Comparison of ENCODE assay signal across 9 mouse cellular contexts in genomic region chr11:106158081-106158929, GRCm38 (mm10). TPM values are rescaled to one million over a fixed set of nuclear protein-coding genes. Genes with fewer than 3 reads are reported as not detected.
DNase-seq lines count a peak whose midpoint lies in the region; ATAC-seq and TF ChIP-seq lines count a peak whose summit lies in the region.
"Had no signal": no experiment of that assay in that cellular context is flagged by ENCODE, and none has a peak within 500 bp of the region (broad histone marks: within the 10 kb centered on the region; RNA-seq: fewer than 3 reads in every experiment).

No protein-coding gene starts in this region.

- 0 out of 2 replicates have a peak overlapping the region, but pooled peaks have one; percentile 73 for H3K9ac ChIP-seq in forebrain, postnatal 0 days
- H3K9ac ChIP-seq in limb, embryonic 11.5 days (ENCODE audit: low read length) = peak overlapping the region; percentile 98
- H3K9ac ChIP-seq in midbrain, embryonic 11.5 days (ENCODE audit: low read length) = peak overlapping the region; percentile 97

- peak overlapping the region; percentile 78; the same call in 1 of the 2 replicates for H3K4me3 ChIP-seq in forebrain, postnatal 0 days (ENCODE audit: low read depth, low read length)
- H3K4me3 ChIP-seq in limb, embryonic 11.5 days (ENCODE audit: low read depth, low read length) = peak overlapping the region; percentile 75
- peak overlapping the region; percentile 83 for H3K4me3 ChIP-seq in midbrain, embryonic 11.5 days (ENCODE audit: low read depth, low read length)

- peak overlapping the region; percentile 91 for H3K4me2 ChIP-seq in forebrain, postnatal 0 days (ENCODE audit: low read depth)
- peak overlapping the region; percentile 78 for H3K4me2 ChIP-seq in limb, embryonic 11.5 days (ENCODE audit: low read depth, severe bottlenecking)
- H3K4me2 ChIP-seq in midbrain, embryonic 11.5 days = peak overlapping the region; percentile 95

- peak; percentile 32 for DNase-seq in kidney, adult 9 months
- DNase-seq in kidney, adult 11 months = no peak
- DNase-seq in NIH3T3 (ENCODE audit: low read depth) = peak; percentile 72
- DNase-seq in forebrain, postnatal 0 days = no peak
- no peak for DNase-seq in limb, embryonic 11.5 days (ENCODE audit: low spot score)
- DNase-seq in midbrain, embryonic 11.5 days (ENCODE audit: low spot score, missing footprints) = peak; percentile 90
- peak; percentile 83 for DNase-seq in thymus, postnatal 14 days
- DNase-seq in left cerebral cortex, postnatal 4 days = no peak

- H3K27me3 ChIP-seq in forebrain, postnatal 0 days (ENCODE audit: insufficient read depth, low read length) = no peaks in the 10 kb centered on the region
- H3K27me3 ChIP-seq in limb, embryonic 11.5 days (ENCODE audit: control insufficient read depth, insufficient read depth, low read length) = no peaks in the 10 kb centered on the region
- H3K27me3 ChIP-seq in midbrain, embryonic 11.5 days (ENCODE audit: control insufficient read depth, insufficient read depth, low read length) = no peaks in the 10 kb centered on the region

- 55% methylated on average over 14 of the region's 14 CpGs for WGBS in forebrain, postnatal 0 days
- 51% methylated on average over 14 of the region's 14 CpGs for WGBS in limb, embryonic 11.5 days
- 52% methylated on average over 14 of the region's 14 CpGs for WGBS in midbrain, embryonic 11.5 days

- TF ChIP-seq CTCF in forebrain, postnatal 0 days (IDR thresholded peaks at IDR 0.05; ENCODE audit: low read depth) = peak; percentile 69

- ATAC-seq in forebrain, postnatal 0 days = no peak
- no peak for ATAC-seq in limb, embryonic 11.5 days (ENCODE audit: insufficient number of reproducible peaks, low FRiP score, low TSS enrichment, low read depth)
- no peak for ATAC-seq in midbrain, embryonic 11.5 days (ENCODE audit: low FRiP score)

- intact Hi-C loops in left cerebral cortex, postnatal 4 days (cut with DNase I) = no loop called here

- H3K36me3 ChIP-seq in forebrain, postnatal 0 days (ENCODE audit: insufficient read depth) = peaks cover 46% of the 10 kb centered on the region
- peaks cover 11% of the 10 kb centered on the region for H3K36me3 ChIP-seq in limb, embryonic 11.5 days (ENCODE audit: control insufficient read depth, insufficient read depth, low read length)
- peaks cover 6% of the 10 kb centered on the region for H3K36me3 ChIP-seq in midbrain, embryonic 11.5 days (ENCODE audit: control insufficient read depth, insufficient read depth, low read length)

- H3K27ac ChIP-seq in forebrain, postnatal 0 days (ENCODE audit: low read depth, low read length) = peak overlapping the region; percentile 96
- peak overlapping the region; percentile 100 for H3K27ac ChIP-seq in limb, embryonic 11.5 days (replicated peaks; ENCODE audit: low read depth, low read length)
- H3K27ac ChIP-seq in midbrain, embryonic 11.5 days (ENCODE audit: low read depth, low read length) = peak overlapping the region; percentile 97; the same call in 1 of the 2 replicates

- no peaks in the 10 kb centered on the region for H3K9me3 ChIP-seq in forebrain, postnatal 0 days (ENCODE audit: low read length)
- H3K9me3 ChIP-seq in limb, embryonic 11.5 days (ENCODE audit: control insufficient read depth, low read length) = no peaks in the 10 kb centered on the region
- H3K9me3 ChIP-seq in midbrain, embryonic 11.5 days (ENCODE audit: control insufficient read depth, low read length) = no peaks in the 10 kb centered on the region

- H3K4me1 ChIP-seq in forebrain, postnatal 0 days (ENCODE audit: insufficient read depth) = peaks cover 12% of the 10 kb centered on the region; the same call in 1 of the 2 replicates
- peaks cover 20% of the 10 kb centered on the region for H3K4me1 ChIP-seq in limb, embryonic 11.5 days (ENCODE audit: control insufficient read depth, insufficient read depth, low read length)
- H3K4me1 ChIP-seq in midbrain, embryonic 11.5 days (ENCODE audit: control insufficient read depth, insufficient read depth, low read length) = peaks cover 22% of the 10 kb centered on the region

RNA-seq across cellular contexts. Expression of gene Gm10840, which starts 2.3 kb away (rescaled TPM):
- not detected in 2 replicates for total RNA-seq in forebrain, postnatal 0 days (2014; rRNA removed)
- 0.67 and 0.82 TPM in 2 replicates for polyA plus RNA-seq in forebrain, postnatal 0 days (2015; fragmentation: Nextera tagmentation; extraction: Ambion mirVana)
- polyA plus RNA-seq in limb, embryonic 11.5 days (2014; fragmentation: Nextera tagmentation; extraction: Ambion mirVana) = 0.64 TPM in 1 of 2 replicates, not detected in the other
- polyA plus RNA-seq in midbrain, embryonic 11.5 days (2014; fragmentation: Nextera tagmentation; extraction: Ambion mirVana) = not detected in 2 replicates
- not detected for total RNA-seq in left cerebral cortex, postnatal 4 days (2021)
- polyA plus RNA-seq: erythroblast, embryonic 14.5 days had no signal

RNA-seq across cellular contexts. Expression of gene Limd2, which starts 2.4 kb away (rescaled TPM):
- total RNA-seq in forebrain, postnatal 0 days (2014; rRNA removed) = 83.9 and 85.0 TPM in 2 replicates
- polyA plus RNA-seq in forebrain, postnatal 0 days (2015; fragmentation: Nextera tagmentation; extraction: Ambion mirVana) = 171 and 189 TPM in 2 replicates
- polyA plus RNA-seq in limb, embryonic 11.5 days (2014; fragmentation: Nextera tagmentation; extraction: Ambion mirVana) = 516 and 591 TPM in 2 replicates
- polyA plus RNA-seq in midbrain, embryonic 11.5 days (2014; fragmentation: Nextera tagmentation; extraction: Ambion mirVana) = 301 and 308 TPM in 2 replicates
- total RNA-seq in left cerebral cortex, postnatal 4 days (2021) = 10 to 100 TPM; 81.2 to 84.6 TPM

RNA-seq across cellular contexts. Expression of gene Strada, which starts 43.7 kb away (rescaled TPM):
- 23.4 and 34.8 TPM in 2 replicates for total RNA-seq in forebrain, postnatal 0 days (2014; rRNA removed)
- 20.0 and 23.7 TPM in 2 replicates for polyA plus RNA-seq in forebrain, postnatal 0 days (2015; fragmentation: Nextera tagmentation; extraction: Ambion mirVana)
- 36.7 and 40.0 TPM in 2 replicates for polyA plus RNA-seq in limb, embryonic 11.5 days (2014; fragmentation: Nextera tagmentation; extraction: Ambion mirVana)
- 38.4 and 40.5 TPM in 2 replicates for polyA plus RNA-seq in midbrain, embryonic 11.5 days (2014; fragmentation: Nextera tagmentation; extraction: Ambion mirVana)
- total RNA-seq in left cerebral cortex, postnatal 4 days (2021) = 10 to 100 TPM; 27.3 to 28.5 TPM

RNA-seq across cellular contexts. Expression of gene Ccdc47, which starts 57.8 kb away (rescaled TPM):
- total RNA-seq in forebrain, postnatal 0 days (2014; rRNA removed) = 29.4 and 41.0 TPM in 2 replicates
- polyA plus RNA-seq in forebrain, postnatal 0 days (2015; fragmentation: Nextera tagmentation; extraction: Ambion mirVana) = 71.8 and 90.1 TPM in 2 replicates
- 53.5 and 68.1 TPM in 2 replicates for polyA plus RNA-seq in limb, embryonic 11.5 days (2014; fragmentation: Nextera tagmentation; extraction: Ambion mirVana)
- 74.1 and 76.4 TPM in 2 replicates for polyA plus RNA-seq in midbrain, embryonic 11.5 days (2014; fragmentation: Nextera tagmentation; extraction: Ambion mirVana)
- 10 to 100 TPM; 69.4 to 74.7 TPM for total RNA-seq in left cerebral cortex, postnatal 4 days (2021)

RNA-seq across cellular contexts. Expression of gene Ddx42, which starts 58.4 kb away (rescaled TPM):
- total RNA-seq in forebrain, postnatal 0 days (2014; rRNA removed) = 58.8 and 76.3 TPM in 2 replicates
- polyA plus RNA-seq in forebrain, postnatal 0 days (2015; fragmentation: Nextera tagmentation; extraction: Ambion mirVana) = 49.5 and 62.2 TPM in 2 replicates
- polyA plus RNA-seq in limb, embryonic 11.5 days (2014; fragmentation: Nextera tagmentation; extraction: Ambion mirVana) = 96.6 and 110 TPM in 2 replicates
- 105 and 110 TPM in 2 replicates for polyA plus RNA-seq in midbrain, embryonic 11.5 days (2014; fragmentation: Nextera tagmentation; extraction: Ambion mirVana)
- total RNA-seq in left cerebral cortex, postnatal 4 days (2021) = 10 to 100 TPM; 79.8 to 81.0 TPM

Comparison
In these comparisons a context has a peak if more than half of its experiments do, and no peak if none do; other contexts are left out.
1. DNase-seq: peak in kidney, adult 9 months (single experiment), NIH3T3 (single experiment), midbrain, embryonic 11.5 days (single experiment) and thymus, postnatal 14 days (single experiment); none in kidney, adult 11 months (single experiment), forebrain, postnatal 0 days (single experiment), limb, embryonic 11.5 days (single experiment) and left cerebral cortex, postnatal 4 days (single experiment).
2. Peak in every context shown above with its lines, with median percentiles within 50 percentile points of each other: H3K27ac ChIP-seq, H3K4me2 ChIP-seq, H3K4me3 ChIP-seq and H3K9ac ChIP-seq.